In genomic region chr2:128714724-128715241, GRCm38 (mm10) we compare ENCODE assay signal across 11 mouse cellular contexts. TPM values are rescaled to one million over a fixed set of nuclear protein-coding genes. Genes with fewer than 3 reads are reported as not detected.
A peak's percentile ranks its signal among the peaks of the same experiment; 100 is the strongest.
DNase-seq lines count a peak whose midpoint lies in the region; ATAC-seq lines count a peak whose summit lies in the region.
"Had no signal": no experiment of that assay in that cellular context is flagged by ENCODE, and none has a peak within 500 bp of the region (broad histone marks: within the 10 kb centered on the region; RNA-seq: fewer than 3 reads in every experiment).

No protein-coding gene starts in this region.

- 33% methylated on average over 7 of the region's 7 CpGs for WGBS in intestine, embryonic 15.5 days
- 9% methylated on average over 7 of the region's 7 CpGs for WGBS in limb, embryonic 11.5 days
- WGBS in midbrain, embryonic 11.5 days = 75% methylated on average over 7 of the region's 7 CpGs

- H3K9me3 ChIP-seq in intestine, embryonic 15.5 days = no peaks in the 10 kb centered on the region
- H3K9me3 ChIP-seq in limb, embryonic 11.5 days (ENCODE audit: control insufficient read depth, low read length) = no peaks in the 10 kb centered on the region
- no peaks in the 10 kb centered on the region for H3K9me3 ChIP-seq in midbrain, embryonic 11.5 days (ENCODE audit: control insufficient read depth, low read length)
- H3K9me3 ChIP-seq: forebrain, embryonic 15.5 days; neural tube, embryonic 12.5 days had no signal

- no peaks in the 10 kb centered on the region for H3K27me3 ChIP-seq in intestine, embryonic 15.5 days (replicated peaks)
- H3K27me3 ChIP-seq in limb, embryonic 11.5 days (ENCODE audit: control insufficient read depth, insufficient read depth, low read length) = no peaks in the 10 kb centered on the region
- H3K27me3 ChIP-seq in midbrain, embryonic 11.5 days (ENCODE audit: control insufficient read depth, insufficient read depth, low read length) = no peaks in the 10 kb centered on the region
- H3K27me3 ChIP-seq: forebrain, embryonic 15.5 days; neural tube, embryonic 12.5 days had no signal

- no peak overlapping the region for H3K4me3 ChIP-seq in intestine, embryonic 15.5 days (replicated peaks)
- H3K4me3 ChIP-seq in limb, embryonic 11.5 days (ENCODE audit: low read depth, low read length) = no peak overlapping the region
- no peak overlapping the region for H3K4me3 ChIP-seq in midbrain, embryonic 11.5 days (ENCODE audit: low read depth, low read length)
- H3K4me3 ChIP-seq: forebrain, embryonic 15.5 days; left cerebral cortex, adult 2 months; neural tube, embryonic 12.5 days had no signal

- H3K4me1 ChIP-seq in intestine, embryonic 15.5 days (replicated peaks) = peaks cover 44% of the 10 kb centered on the region
- H3K4me1 ChIP-seq in limb, embryonic 11.5 days (ENCODE audit: control insufficient read depth, insufficient read depth, low read length) = peaks cover 35% of the 10 kb centered on the region
- no peaks in the 10 kb centered on the region for H3K4me1 ChIP-seq in midbrain, embryonic 11.5 days (ENCODE audit: control insufficient read depth, insufficient read depth, low read length)

- H3K27ac ChIP-seq in intestine, embryonic 15.5 days = peak overlapping the region; percentile 81
- H3K27ac ChIP-seq in limb, embryonic 11.5 days (replicated peaks; ENCODE audit: low read depth, low read length) = peak overlapping the region; percentile 95
- H3K27ac ChIP-seq in midbrain, embryonic 11.5 days (ENCODE audit: low read depth, low read length) = no peak overlapping the region
- H3K27ac ChIP-seq: forebrain, embryonic 15.5 days; left cerebral cortex, adult 2 months; neural tube, embryonic 12.5 days had no signal

- peak; percentile 84 for ATAC-seq in intestine, embryonic 15.5 days
- ATAC-seq in limb, embryonic 11.5 days (ENCODE audit: insufficient number of reproducible peaks, low FRiP score, low TSS enrichment, low read depth) = peak; percentile 60
- no peak for ATAC-seq in midbrain, embryonic 11.5 days (ENCODE audit: low FRiP score)
- ATAC-seq in erythroid progenitor cell, adult 5-6 weeks (replicated peaks; ENCODE audit: low FRiP score, poor library complexity, severe bottlenecking) = no peak
- ATAC-seq: forebrain, embryonic 15.5 days had no signal

- intact Hi-C loops in left cerebral cortex, postnatal 4 days (cut with DNase I) = no loop called here
- intact Hi-C loops in left cerebral cortex, postnatal 14 days (cut with DNase I) = no loop called here

- H3K4me2 ChIP-seq in intestine, embryonic 15.5 days (replicated peaks) = peak overlapping the region; percentile 35; the same call in 1 of the 2 replicates
- H3K4me2 ChIP-seq in limb, embryonic 11.5 days (ENCODE audit: low read depth, severe bottlenecking) = no peak overlapping the region
- no peak overlapping the region for H3K4me2 ChIP-seq in midbrain, embryonic 11.5 days
- H3K4me2 ChIP-seq: forebrain, embryonic 15.5 days; neural tube, embryonic 12.5 days had no signal

- no peak overlapping the region for H3K9ac ChIP-seq in intestine, embryonic 15.5 days
- no peak overlapping the region for H3K9ac ChIP-seq in limb, embryonic 11.5 days (ENCODE audit: low read length)
- no peak overlapping the region for H3K9ac ChIP-seq in midbrain, embryonic 11.5 days (ENCODE audit: low read length)
- H3K9ac ChIP-seq: forebrain, embryonic 15.5 days; neural tube, embryonic 12.5 days had no signal

- peak; percentile 3 for DNase-seq in left cerebral cortex, postnatal 4 days
- DNase-seq in left cerebral cortex, postnatal 14 days (ENCODE audit: low spot score in 2 of 2) = no peak
- DNase-seq in limb, embryonic 11.5 days (ENCODE audit: low spot score) = peak; percentile 67
- DNase-seq in retina, postnatal 1 day = peak; percentile 15
- no peak for DNase-seq in adrenal gland, postnatal 14 days
- DNase-seq in midbrain, embryonic 11.5 days (ENCODE audit: low spot score, missing footprints) = no peak

- no peaks in the 10 kb centered on the region for H3K36me3 ChIP-seq in intestine, embryonic 15.5 days
- H3K36me3 ChIP-seq in limb, embryonic 11.5 days (ENCODE audit: control insufficient read depth, insufficient read depth, low read length) = peaks cover 3% of the 10 kb centered on the region; the same call in 1 of the 2 replicates
- H3K36me3 ChIP-seq in midbrain, embryonic 11.5 days (ENCODE audit: control insufficient read depth, insufficient read depth, low read length) = no peaks in the 10 kb centered on the region
- H3K36me3 ChIP-seq: forebrain, embryonic 15.5 days; neural tube, embryonic 12.5 days had no signal

RNA-seq across cellular contexts. Expression of gene Mertk, which starts 16.0 kb away (rescaled TPM):
- 1 to 10 TPM; 3.8 to 4.0 TPM for total RNA-seq in left cerebral cortex, postnatal 4 days (2021)
- 10 to 100 TPM; 20.8 to 33.7 TPM for total RNA-seq in left cerebral cortex, postnatal 14 days (2021)
- 9.4 and 10.1 TPM in 2 replicates for polyA plus RNA-seq in intestine, embryonic 15.5 days (2015; fragmentation: Nextera tagmentation; extraction: Ambion mirVana)
- polyA plus RNA-seq in limb, embryonic 11.5 days (2014; fragmentation: Nextera tagmentation; extraction: Ambion mirVana) = 22.5 and 23.8 TPM in 2 replicates
- total RNA-seq in adrenal gland, postnatal 14 days (2021) = 11.7 and 14.0 TPM in 2 replicates
- polyA plus RNA-seq in midbrain, embryonic 11.5 days (2014; fragmentation: Nextera tagmentation; extraction: Ambion mirVana) = 3.0 and 4.3 TPM in 2 replicates
- total RNA-seq in erythroid progenitor cell, adult 5-6 weeks (2015; ENCODE audit: low replicate concordance) = 1.7 and 6.1 TPM in 2 replicates
- 3.2 and 6.4 TPM in 2 replicates for total RNA-seq in erythroid progenitor cell, adult 5-6 weeks (2017; ENCODE audit: low replicate concordance)

RNA-seq across cellular contexts. Expression of gene Anapc1, which starts 27.6 kb away (rescaled TPM):
- 100 to 1,000 TPM in 1 of 2 experiments, 10 to 100 TPM in 1; 94.2 to 102 TPM for total RNA-seq in left cerebral cortex, postnatal 4 days (2021)
- total RNA-seq in left cerebral cortex, postnatal 14 days (2021) = 10 to 100 TPM; 62.2 to 64.9 TPM
- 53.3 and 53.5 TPM in 2 replicates for polyA plus RNA-seq in intestine, embryonic 15.5 days (2015; fragmentation: Nextera tagmentation; extraction: Ambion mirVana)
- 99.7 and 103 TPM in 2 replicates for polyA plus RNA-seq in limb, embryonic 11.5 days (2014; fragmentation: Nextera tagmentation; extraction: Ambion mirVana)
- 75.0 and 76.9 TPM in 2 replicates for total RNA-seq in adrenal gland, postnatal 14 days (2021)
- 86.5 and 100 TPM in 2 replicates for polyA plus RNA-seq in midbrain, embryonic 11.5 days (2014; fragmentation: Nextera tagmentation; extraction: Ambion mirVana)
- 74.6 and 88.4 TPM in 2 replicates for total RNA-seq in erythroid progenitor cell, adult 5-6 weeks (2015; ENCODE audit: low replicate concordance)
- total RNA-seq in erythroid progenitor cell, adult 5-6 weeks (2017; ENCODE audit: low replicate concordance) = 93.8 and 97.8 TPM in 2 replicates

Comparison
In these comparisons a context has a peak if more than half of its experiments do, and no peak if none do; other contexts are left out.
1. DNase-seq: peak in left cerebral cortex, postnatal 4 days (single experiment), limb, embryonic 11.5 days (single experiment) and retina, postnatal 1 day (single experiment); none in left cerebral cortex, postnatal 14 days (0 of 2), adrenal gland, postnatal 14 days (single experiment) and midbrain, embryonic 11.5 days (single experiment).
2. ATAC-seq: peak in intestine, embryonic 15.5 days (single experiment) and limb, embryonic 11.5 days (single experiment); none in midbrain, embryonic 11.5 days (single experiment) and erythroid progenitor cell, adult 5-6 weeks (single experiment).